Comparison of ENCODE assay signal across 10 mouse cellular contexts in the genomic region with DNA sequence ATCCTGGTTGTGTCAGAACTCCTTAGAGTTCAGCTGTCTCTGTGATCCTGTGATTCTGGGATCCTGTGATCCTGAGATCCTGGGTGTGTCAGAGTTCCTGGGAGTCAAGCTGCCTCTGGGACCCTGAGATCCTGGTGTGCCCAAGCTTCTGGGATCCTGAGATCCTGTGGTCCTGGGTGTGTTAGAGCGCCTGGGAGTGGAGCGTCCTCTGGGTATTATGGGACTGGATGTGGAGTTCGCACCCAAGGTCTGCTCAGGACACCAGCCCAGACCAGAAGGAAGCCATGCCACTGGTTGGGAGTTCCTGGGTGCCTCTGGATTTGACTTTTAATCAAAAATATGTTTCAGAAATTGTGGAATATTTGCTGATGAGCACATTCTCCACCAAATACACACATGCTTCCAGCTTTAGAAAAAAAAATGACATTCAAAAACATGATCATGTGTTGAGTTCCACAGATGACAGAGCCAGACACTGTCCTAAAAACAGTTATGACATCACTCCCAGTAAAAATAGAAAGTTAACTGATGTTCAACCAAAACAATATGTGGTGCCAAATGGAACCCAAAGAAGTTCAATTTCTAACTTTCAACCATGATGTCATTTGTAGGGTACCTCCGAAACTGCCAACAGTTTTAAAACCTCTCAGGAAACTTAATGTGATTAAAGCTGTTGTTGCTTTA.
"Had no signal": no experiment of that assay in that cellular context is flagged by ENCODE, and none has a peak within 500 bp of the region (broad histone marks: within the 10 kb centered on the region; RNA-seq: fewer than 3 reads in every experiment).

No protein-coding gene starts in this region.

- DNase-seq: kidney, postnatal 25 days; layer of hippocampus, adult 9-11 months; liver; liver, embryonic 13.5 days; liver, postnatal 0 days; lung, postnatal 36 days; right cerebral cortex, postnatal 14 days; thymus, postnatal 4 days had no signal

- H3K36me3 ChIP-seq: liver, embryonic 13.5 days had no signal

- H3K4me1 ChIP-seq: limb, embryonic 12.5 days; liver, embryonic 13.5 days; midbrain, embryonic 13.5 days had no signal

- H3K27ac ChIP-seq: limb, embryonic 12.5 days; liver, embryonic 13.5 days; midbrain, embryonic 13.5 days had no signal

- H3K4me3 ChIP-seq: limb, embryonic 12.5 days; liver, embryonic 13.5 days; midbrain, embryonic 13.5 days had no signal

- H3K4me2 ChIP-seq: limb, embryonic 12.5 days; liver, embryonic 13.5 days; midbrain, embryonic 13.5 days had no signal

- H3K9ac ChIP-seq: limb, embryonic 12.5 days; liver, embryonic 13.5 days; liver, postnatal 0 days; midbrain, embryonic 13.5 days had no signal

- ATAC-seq: liver, postnatal 0 days; midbrain, embryonic 13.5 days had no signal

- H3K9me3 ChIP-seq: liver, embryonic 13.5 days; midbrain, embryonic 13.5 days had no signal

- H3K27me3 ChIP-seq: limb, embryonic 12.5 days; liver, embryonic 13.5 days; midbrain, embryonic 13.5 days had no signal
